Mouse (Mus musculus) hematopoietic multipotent progenitor cell, adult 10-12 weeks (in vitro differentiated cells): ENCODE results near the gene Dcun1d1. TPM values are rescaled to one million over a fixed set of nuclear protein-coding genes. Genes with fewer than 3 reads are reported as not detected.

ENCODE experiments used
- polyA plus RNA-seq: library from polyadenylated mRNA; stranded (reverse); fragments of >175 nt; gene quantifications from 2 replicates; pipeline ENCODE4 v1.2.3, GENCODE M21; 2012; ENCODE audit warnings: low replicate concordance

Dcun1d1 gene
- polyA plus RNA-seq, result 0.99 and 11.4 TPM in 2 replicates

GRCm38 (mm10) chr3:35937345-35937744 is at the start of gene Dcun1d1:
Gene Dcun1d1, minus strand, starts transcription at chr3:35937445.

Other genes starting within 250 kb of the Dcun1d1 start
- gene Atp11b, start 183.3 kb downstream of the Dcun1d1 start, polyA plus RNA-seq, result 38.8 and 79.4 TPM in 2 replicates
- 2.8 and 3.2 TPM in 2 replicates for gene Mccc1, start 63.2 kb upstream of the Dcun1d1 start, polyA plus RNA-seq
- gene Ccdc144b, start 116.1 kb upstream of the Dcun1d1 start, polyA plus RNA-seq, result not detected in 2 replicates
- 7.2 and 8.8 TPM in 2 replicates for gene Acad9, start 128.5 kb upstream of the Dcun1d1 start, polyA plus RNA-seq
- 0.17 and 0.53 TPM in 2 replicates for gene D3Ertd254e, start 213.6 kb upstream of the Dcun1d1 start, polyA plus RNA-seq